Mouse (Mus musculus) liver, embryonic 16.5 days (tissue): ENCODE results near the gene Prg2. TPM values are rescaled to one million over a fixed set of nuclear protein-coding genes. Genes with fewer than 3 reads are reported as not detected.

ENCODE experiments used
- ATAC-seq: fragments of 200-750 bp; cut with Nextera tagmentation; 2 replicates; pipeline ENCODE4 v1.8.0; 2017; ENCODE audit warnings: low read depth, mild to moderate bottlenecking, moderate number of reproducible peaks, moderate library complexity
- H3K27ac ChIP-seq: fragments of 300-500 bp; sonication (generic); 2 replicates; pipeline ENCODE4 v1.5.1; 2014; ENCODE audit warnings: mild to moderate bottlenecking, low read length
- H3K27me3 ChIP-seq: fragments of 300-500 bp; sonication (generic); 2 replicates; pipeline ENCODE4 v1.6.1; 2014; ENCODE audit warnings: low read depth, low read length, mixed read lengths; ENCODE audit not compliant: control insufficient read depth, insufficient read depth
- H3K36me3 ChIP-seq: fragments of 300-500 bp; sonication (generic); 2 replicates; pipeline ENCODE4 v1.6.1; 2014; ENCODE audit warnings: mild to moderate bottlenecking; ENCODE audit not compliant: control insufficient read depth, insufficient read depth
- H3K4me1 ChIP-seq: fragments of 300-500 bp; sonication (generic); 2 replicates; pipeline ENCODE4 v1.6.1; 2014; ENCODE audit warnings: low read depth, low read length, mixed read lengths; ENCODE audit not compliant: control insufficient read depth
- H3K4me2 ChIP-seq: fragments of 300-500 bp; sonication (generic); 2 replicates; pipeline ENCODE4 v1.6.1; 2014; ENCODE audit warnings: low read depth, low read length, mixed read lengths
- H3K4me3 ChIP-seq: fragments of 300-500 bp; sonication (generic); 2 replicates; pipeline ENCODE4 v1.5.1; 2014; ENCODE audit warnings: low read depth, mild to moderate bottlenecking, low read length
- H3K9ac ChIP-seq: fragments of 300-500 bp; sonication (generic); 2 replicates; pipeline ENCODE4 v1.6.1; 2014; ENCODE audit warnings: low read depth, low read length
- H3K9me3 ChIP-seq: fragments of 300-500 bp; sonication (generic); replicated peaks from 2 replicates; pipeline ENCODE4 v1.6.1; 2016; ENCODE audit warnings: low read length; ENCODE audit not compliant: control insufficient read depth
- WGBS: fragments of 180-500 bp; shearing (Covaris S2); extraction: QIAGEN DNeasy Blood & Tissue Kit; methylation state at CpG from one replicate; pipeline ENCODE4 v1.1.7; 2014; ENCODE audit not compliant: insufficient replicate concordance; 5-methylcytosine and 5-hydroxymethylcytosine counted together
- polyA plus RNA-seq: library from polyadenylated mRNA; unstranded; fragments of >200 nt; fragmentation: Nextera tagmentation; extraction: Ambion mirVana; gene quantifications from 2 replicates; pipeline ENCODE4 v1.2.1, GENCODE M21; 2015

The Prg2 gene
- polyA plus RNA-seq, 1 experiment from 2014 or later, result 71.0 TPM

DNA sequence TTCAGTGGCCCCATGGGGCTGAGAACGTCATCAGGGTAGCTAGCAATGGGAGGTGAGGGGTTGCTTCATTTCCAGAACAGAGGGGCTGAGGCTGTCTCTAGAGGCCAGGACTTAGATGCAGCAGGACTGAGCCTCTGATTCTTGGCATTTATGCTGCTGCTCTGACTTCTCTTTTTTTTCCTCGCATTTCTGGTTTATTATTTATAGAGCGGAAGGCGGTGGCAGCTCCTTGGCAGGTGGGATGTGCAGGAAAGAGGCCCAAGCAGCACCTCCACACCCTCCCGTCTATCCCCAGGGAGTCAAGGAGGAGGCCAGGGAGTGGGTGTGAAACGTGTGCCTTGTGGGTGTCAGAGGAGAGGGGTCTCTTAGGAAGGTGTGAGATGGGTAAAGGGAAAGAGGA lies 50.7 kb downstream of the Prg2 start:
- H3K27me3 ChIP-seq, result peaks cover 17% of the 10 kb centered on the region
- H3K9ac ChIP-seq, result no peak overlapping the region
- no peaks in the 10 kb centered on the region for H3K9me3 ChIP-seq
- no peaks in the 10 kb centered on the region for H3K36me3 ChIP-seq
- WGBS, result 41% methylated on average over 6 of the region's 6 CpGs
- H3K27ac ChIP-seq, result no peak overlapping the region
- no peak overlapping the region for H3K4me3 ChIP-seq
- no peak for ATAC-seq
- H3K4me2 ChIP-seq, result no peak overlapping the region
- peaks cover under 1% of the 10 kb centered on the region; the same call in 1 of the 2 replicates for H3K4me1 ChIP-seq

DNA sequence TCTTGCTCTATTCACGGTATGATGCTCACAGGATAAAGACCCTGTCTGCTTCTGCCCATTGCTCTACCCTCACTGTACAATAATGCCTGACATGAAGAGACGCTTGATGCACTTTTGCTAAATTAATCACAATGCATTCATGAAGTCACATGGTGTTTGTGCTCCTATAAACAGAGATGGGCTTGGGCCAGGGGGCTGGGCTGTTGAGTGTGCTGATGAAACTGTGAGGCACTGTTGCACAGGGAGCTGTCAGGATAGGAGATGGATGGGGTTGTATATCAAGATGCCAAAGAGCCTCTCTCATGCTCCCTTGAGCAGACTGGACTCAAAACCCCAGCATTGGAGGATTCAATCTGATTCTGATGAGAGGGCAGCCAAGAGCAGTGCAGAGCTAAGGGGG lies 52.9 kb downstream of the Prg2 start:
- peaks cover 9% of the 10 kb centered on the region for H3K4me1 ChIP-seq
- H3K4me2 ChIP-seq, result no peak overlapping the region
- no peaks in the 10 kb centered on the region for H3K36me3 ChIP-seq
- no peak for ATAC-seq
- peaks cover 17% of the 10 kb centered on the region for H3K27me3 ChIP-seq
- 52% methylated on average over 2 of the region's 2 CpGs for WGBS
- H3K9me3 ChIP-seq, result no peaks in the 10 kb centered on the region
- no peak overlapping the region for H3K27ac ChIP-seq
- no peak overlapping the region for H3K9ac ChIP-seq
- no peak overlapping the region for H3K4me3 ChIP-seq

Other genes starting within 250 kb of the Prg2 start
- 69.6 and 79.1 TPM in 2 replicates for gene Ypel4, start 246.4 kb upstream of the Prg2 start, polyA plus RNA-seq
- gene Gm19426, start 236.8 kb upstream of the Prg2 start, polyA plus RNA-seq, result 0.89 and 0.95 TPM in 2 replicates
- 119 and 133 TPM in 2 replicates for gene Serping1, start 205.0 kb upstream of the Prg2 start, polyA plus RNA-seq
- gene Ube2l6, start 181.6 kb upstream of the Prg2 start, polyA plus RNA-seq, result 486 and 542 TPM in 2 replicates
- gene Smtnl1, start 157.8 kb upstream of the Prg2 start, polyA plus RNA-seq, result 0.47 and 0.50 TPM in 2 replicates
- gene Timm10, start 153.5 kb upstream of the Prg2 start, polyA plus RNA-seq, result 27.3 and 29.8 TPM in 2 replicates
- 185 and 205 TPM in 2 replicates for gene Slc43a1, start 141.6 kb upstream of the Prg2 start, polyA plus RNA-seq
- not detected in 2 replicates for gene Rtn4rl2, start 93.8 kb upstream of the Prg2 start, polyA plus RNA-seq
- gene Slc43a3, start 43.9 kb upstream of the Prg2 start, polyA plus RNA-seq, result 100 and 103 TPM in 2 replicates
- gene Prg3, start 7.8 kb downstream of the Prg2 start, polyA plus RNA-seq, result 5.0 and 5.6 TPM in 2 replicates
- gene Ssrp1, start 56.8 kb downstream of the Prg2 start, polyA plus RNA-seq, result 127 and 134 TPM in 2 replicates
- gene P2rx3, start 57.0 kb downstream of the Prg2 start, polyA plus RNA-seq, result 0.46 and 0.55 TPM in 2 replicates
- 5.4 and 6.4 TPM in 2 replicates for gene Tnks1bp1, start 67.6 kb downstream of the Prg2 start, polyA plus RNA-seq
- gene Aplnr, start 155.8 kb downstream of the Prg2 start, polyA plus RNA-seq, result 1.7 and 2.7 TPM in 2 replicates
- 0.07 and 0.09 TPM in 2 replicates for gene Lrrc55, start 216.7 kb downstream of the Prg2 start, polyA plus RNA-seq